Mouse (Mus musculus) G1E (cell line): ENCODE measurements around the gene Palm3. TPM values are rescaled to one million over a fixed set of nuclear protein-coding genes. Genes with fewer than 3 reads are reported as not detected.

Source experiments
- ATAC-seq: 2 replicates; pipeline ENCODE4 v1.8.0; 2016; ENCODE audit warnings: mild to moderate bottlenecking; ENCODE audit not compliant: insufficient number of reproducible peaks, poor library complexity, low FRiP score, severe bottlenecking; ENCODE audit errors: extremely low read depth
- DNase-seq: peaks from one replicate; pipeline ENCODE4 v3.0.0; 2012; ENCODE audit warnings: low spot score
- H3K27me3 ChIP-seq: 2 replicates; pipeline ENCODE4 v1.6.1; 2012; ENCODE audit warnings: mild to moderate bottlenecking, low read length, inconsistent platforms; ENCODE audit not compliant: insufficient read depth
- H3K36me3 ChIP-seq: replicated peaks from 2 replicates; pipeline ENCODE3; 2012; ENCODE audit warnings: mild to moderate bottlenecking, inconsistent platforms
- H3K4me1 ChIP-seq: 2 replicates; pipeline ENCODE4 v1.6.1; 2012; ENCODE audit warnings: low read depth, low read length, inconsistent platforms, mixed read lengths; ENCODE audit not compliant: insufficient read depth
- H3K4me3 ChIP-seq: 2 replicates; pipeline ENCODE4 v1.5.1; 2012; ENCODE audit warnings: low read depth, mild to moderate bottlenecking, inconsistent platforms, low read length, moderate library complexity, mixed read lengths
- H3K9me3 ChIP-seq: replicated peaks from 2 replicates; pipeline ENCODE4 v1.6.1; 2012; ENCODE audit warnings: inconsistent platforms
- CTCF ChIP-seq: IDR thresholded peaks from 2 replicates; pipeline ENCODE4 v1.5.1; 2012; ENCODE audit warnings: low read depth, low read length, inconsistent platforms, mixed read lengths
- GATA1 ChIP-seq: IDR thresholded peaks from 2 replicates; pipeline ENCODE4 v1.6.1; 2012; ENCODE audit warnings: borderline replicate concordance, low read length, inconsistent platforms, mixed read lengths
- GATA2 ChIP-seq: IDR thresholded peaks from 2 replicates; pipeline ENCODE4 v1.6.1; 2012; ENCODE audit warnings: low read depth, low read length, inconsistent platforms, borderline replicate concordance
- POLR2AphosphoS5 ChIP-seq: IDR thresholded peaks from 2 replicates; pipeline ENCODE4 v1.6.1; 2012; ENCODE audit warnings: low read depth, low read length, inconsistent platforms; ENCODE audit not compliant: insufficient replicate concordance
- TAL1 ChIP-seq: conservative IDR thresholded peaks from 2 replicates; pipeline ENCODE4 v1.6.1; 2012; ENCODE audit warnings: low read depth, low read length, inconsistent platforms, mixed read lengths
- polyA plus RNA-seq: library from polyadenylated mRNA; stranded (reverse); fragments of >175 nt; gene quantifications from 2 replicates; pipeline ENCODE4 v1.2.3, GENCODE M21; 2012
- total RNA-seq, 2 experiments: library from RNA; stranded (forward) in 1 of 2; stranded (reverse) in 1 of 2; fragments of 200-1000 nt in 1 of 2; fragments of >200 nt in 1 of 2; fragmentation: Nextera tagmentation in 1 of 2; gene quantifications; 2 replicates each; pipeline ENCODE4 v1.2.3; 2014 to 2017

Palm3 gene
- total and polyA plus RNA-seq, 3 experiments, result 0.15 TPM; not detected in 2

DNA sequence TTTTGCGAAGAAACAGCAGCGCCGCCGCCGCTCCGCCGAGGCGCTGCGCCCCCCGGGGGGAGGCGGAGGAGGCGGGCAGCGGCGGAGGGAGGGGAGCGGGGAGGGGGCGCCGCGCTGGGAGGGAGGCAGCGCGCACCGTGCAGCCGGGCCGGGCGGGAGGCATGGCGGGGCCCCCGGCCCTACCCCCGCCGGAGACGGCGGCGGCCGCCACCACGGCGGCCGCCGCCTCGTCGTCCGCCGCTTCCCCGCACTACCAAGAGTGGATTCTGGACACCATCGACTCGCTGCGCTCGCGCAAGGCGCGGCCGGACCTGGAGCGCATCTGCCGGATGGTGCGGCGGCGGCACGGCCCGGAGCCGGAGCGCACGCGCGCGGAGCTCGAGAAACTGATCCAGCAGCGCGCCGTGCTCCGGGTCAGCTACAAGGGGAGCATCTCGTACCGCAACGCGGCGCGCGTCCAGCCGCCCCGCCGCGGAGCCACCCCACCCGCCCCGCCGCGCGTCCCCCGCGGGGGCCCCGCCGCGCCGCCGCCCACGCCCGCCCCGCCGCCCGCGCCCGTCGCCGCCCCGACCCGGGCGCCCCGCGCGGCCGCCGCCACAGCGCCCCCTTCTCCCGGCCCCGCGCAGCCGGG lies 23.6 kb upstream of the Palm3 start, which contains the start of gene Samd1:
Samd1 (plus strand) TSS at position 162 of the 631 bp plus-strand sequence.
- no peak for TF ChIP-seq CTCF
- no peak for TF ChIP-seq POLR2AphosphoS5
- TF ChIP-seq TAL1, result no peak
- H3K9me3 ChIP-seq, result peaks cover 2% of the 10 kb centered on the region; the same call in 1 of the 2 replicates
- ATAC-seq, result no peak
- peaks cover 66% of the 10 kb centered on the region for H3K36me3 ChIP-seq
- peaks cover 54% of the 10 kb centered on the region for H3K4me1 ChIP-seq
- H3K27me3 ChIP-seq, result no peaks in the 10 kb centered on the region
- DNase-seq, result peak; percentile 61
- H3K4me3 ChIP-seq, result peak within 1 kb of the TSS; percentile 90

DNA sequence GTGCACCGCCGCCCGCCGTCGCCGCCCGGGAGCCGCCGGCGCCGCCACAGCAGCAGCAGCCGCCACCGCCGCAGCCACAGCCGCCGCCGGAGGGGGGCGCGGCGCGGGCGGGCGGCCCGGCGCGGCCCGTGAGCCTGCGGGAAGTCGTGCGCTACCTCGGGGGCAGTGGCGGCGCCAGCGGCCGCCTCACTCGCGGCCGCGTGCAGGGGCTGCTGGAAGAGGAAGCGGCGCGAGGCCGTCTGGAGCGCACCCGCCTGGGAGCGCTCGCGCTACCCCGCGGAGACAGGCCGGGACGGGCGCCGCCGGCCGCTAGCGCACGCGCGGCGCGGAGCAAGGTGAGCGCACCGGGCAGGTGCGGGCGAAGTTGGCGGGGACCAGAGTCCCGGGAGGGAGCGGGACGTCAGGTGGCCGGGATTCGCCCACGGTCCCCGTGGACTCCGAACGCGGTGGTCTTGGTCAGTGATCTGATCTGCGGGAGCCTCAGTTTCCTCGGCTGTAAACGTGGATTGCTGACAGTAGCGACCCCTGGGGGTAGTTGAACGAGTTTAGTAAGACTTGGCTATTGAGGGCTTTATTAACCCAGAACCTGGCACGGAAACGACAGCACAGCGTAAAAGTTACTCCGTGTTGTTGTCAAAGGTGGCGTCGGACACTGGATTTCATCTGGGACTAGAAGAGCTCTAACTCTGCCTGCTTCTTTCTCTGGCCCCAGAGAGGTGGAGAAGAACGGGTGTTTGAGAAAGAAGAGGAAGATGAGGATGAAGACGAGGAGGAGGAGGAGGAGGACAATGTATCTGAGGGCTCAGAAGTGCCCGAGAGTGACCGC lies 22.8 kb upstream of the Palm3 start:
- peak; percentile 69 for DNase-seq
- peaks cover 62% of the 10 kb centered on the region for H3K4me1 ChIP-seq
- H3K4me3 ChIP-seq, result peak overlapping the region; percentile 90
- peaks cover 2% of the 10 kb centered on the region; the same call in 1 of the 2 replicates for H3K9me3 ChIP-seq
- H3K27me3 ChIP-seq, result no peaks in the 10 kb centered on the region
- peaks cover 71% of the 10 kb centered on the region for H3K36me3 ChIP-seq
- no peak for ATAC-seq
- TF ChIP-seq POLR2AphosphoS5, result no peak
- no peak for TF ChIP-seq GATA1
- peak; percentile 27; the same call in 1 of the 2 replicates for TF ChIP-seq CTCF
- no peak for TF ChIP-seq GATA2
- no peak for TF ChIP-seq TAL1

DNA sequence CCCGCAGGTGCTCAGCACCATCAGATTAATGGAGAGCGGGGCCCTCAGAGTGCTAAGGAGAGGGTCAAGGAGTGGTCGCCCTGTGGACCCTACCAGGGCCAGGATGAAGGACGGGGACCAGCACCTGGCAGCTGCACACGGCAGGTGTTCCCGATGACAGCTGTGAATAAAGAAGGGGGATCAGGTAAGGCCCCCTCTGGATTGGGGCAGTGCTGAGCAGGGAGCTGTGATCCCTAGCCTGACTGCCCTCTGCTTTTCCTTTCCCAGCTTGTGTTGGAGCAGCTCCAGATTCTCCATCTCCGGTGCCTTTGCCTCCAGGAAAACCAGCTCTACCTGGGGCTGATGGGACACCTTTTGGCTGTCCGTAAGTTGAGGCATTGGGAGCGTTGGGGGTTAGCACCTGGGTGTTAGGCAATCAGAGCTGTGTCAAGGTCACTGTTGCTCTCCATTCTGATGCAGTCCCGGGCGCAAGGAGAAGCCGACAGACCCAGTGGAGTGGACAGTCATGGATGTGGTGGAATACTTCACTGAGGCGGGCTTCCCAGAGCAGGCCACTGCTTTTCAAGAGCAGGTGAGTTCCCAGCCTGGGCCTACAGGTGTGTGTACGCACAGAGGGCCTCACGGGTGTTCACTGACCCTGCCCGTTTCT lies 22.1 kb upstream of the Palm3 start:
- H3K36me3 ChIP-seq, result peaks cover 72% of the 10 kb centered on the region
- H3K27me3 ChIP-seq, result no peaks in the 10 kb centered on the region
- ATAC-seq (no peak), DNase-seq (no peak)
- H3K4me3 ChIP-seq, result peak overlapping the region; percentile 90
- peaks cover 64% of the 10 kb centered on the region for H3K4me1 ChIP-seq
- peaks cover 2% of the 10 kb centered on the region; the same call in 1 of the 2 replicates for H3K9me3 ChIP-seq
- no peak for TF ChIP-seq GATA2
- TF ChIP-seq GATA1, result no peak
- no peak for TF ChIP-seq POLR2AphosphoS5
- TF ChIP-seq TAL1, result no peak
- TF ChIP-seq CTCF, result no peak

DNA sequence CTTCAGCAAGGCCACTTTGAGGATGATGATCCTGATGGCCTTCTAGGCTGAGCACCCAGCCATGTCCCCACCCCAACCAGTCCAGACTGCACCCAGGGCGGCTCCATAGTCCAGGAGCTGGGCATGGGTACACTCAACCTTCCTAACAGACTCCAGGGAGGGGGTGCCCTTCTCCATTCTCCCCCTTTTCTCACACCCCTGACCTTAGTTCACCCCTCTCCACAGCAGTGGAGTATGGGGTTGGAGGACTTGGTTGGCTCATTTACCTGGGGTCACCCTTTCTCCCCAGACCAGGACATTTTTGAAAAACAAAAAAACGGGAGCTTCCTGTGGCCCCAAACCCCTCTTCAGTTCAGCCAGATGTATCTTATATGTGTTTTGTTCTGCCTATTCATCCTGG lies 21.4 kb upstream of the Palm3 start:
- peaks cover 61% of the 10 kb centered on the region for H3K4me1 ChIP-seq
- H3K36me3 ChIP-seq, result peaks cover 69% of the 10 kb centered on the region
- H3K9me3 ChIP-seq, result peaks cover 2% of the 10 kb centered on the region; the same call in 1 of the 2 replicates
- peak overlapping the region; percentile 90; the same call in 1 of the 2 replicates for H3K4me3 ChIP-seq
- DNase-seq, result no peak
- no peak for TF ChIP-seq GATA2
- TF ChIP-seq GATA1, result no peak
- no peak for TF ChIP-seq CTCF
- TF ChIP-seq TAL1, result no peak
- no peak for TF ChIP-seq POLR2AphosphoS5
- no peaks in the 10 kb centered on the region for H3K27me3 ChIP-seq
- no peak for ATAC-seq

DNA sequence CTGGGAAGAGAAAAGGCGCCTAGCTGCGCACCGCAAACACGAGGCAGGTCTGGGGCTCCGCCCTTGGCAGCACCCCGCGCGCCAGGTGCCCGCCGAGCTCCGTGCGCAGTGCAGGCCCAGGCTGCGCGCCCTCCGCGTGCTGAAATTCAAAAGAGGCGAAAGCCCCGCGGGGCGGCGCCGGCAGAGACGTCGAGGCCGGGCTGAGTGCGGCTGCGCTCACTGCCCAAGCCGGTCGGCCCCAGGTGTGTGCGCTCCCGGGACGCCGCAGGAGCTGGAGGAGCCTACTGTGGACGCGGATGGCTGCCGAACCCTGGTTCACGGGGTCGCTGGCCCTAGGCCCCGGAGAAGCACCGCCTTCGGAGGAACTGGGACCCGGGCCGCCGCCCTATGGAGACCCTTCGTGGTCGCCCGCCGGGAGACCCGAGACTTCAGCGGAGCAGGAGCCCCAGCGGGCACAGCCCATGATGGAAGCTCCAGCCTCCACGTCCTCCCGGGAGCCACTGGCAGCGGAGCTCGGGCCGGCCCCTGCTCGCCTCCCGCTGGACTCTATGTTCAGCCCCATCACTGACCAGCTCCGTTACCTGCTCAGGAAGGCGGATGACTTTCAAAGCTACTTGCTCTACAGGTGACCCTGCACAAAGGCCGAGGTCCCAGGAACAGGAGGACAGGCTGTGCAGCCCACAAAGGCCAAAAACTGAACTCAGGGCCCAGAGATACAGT lies 19.8 kb upstream of the Palm3 start, which contains the start of gene 1700067K01Rik:
1700067K01Rik (plus strand) TSS at position 222 of the 720 bp plus-strand sequence.
- Histone ChIP-seq H3K36me3 (peaks cover 62% of the 10 kb centered on the region), H3K4me3 (no peak within 1 kb of the TSS; the same call in 1 of the 2 replicates), H3K9me3 (peaks cover 2% of the 10 kb centered on the region; the same call in 1 of the 2 replicates), H3K27me3 (no peaks in the 10 kb centered on the region), H3K4me1 (peaks cover 61% of the 10 kb centered on the region)
- ATAC-seq, result no peak
- TF ChIP-seq TAL1 (no peak), POLR2AphosphoS5 (no peak), GATA2 (no peak), CTCF (no peak), GATA1 (no peak)
- no peak for DNase-seq
